Mouse (Mus musculus) brain, embryonic 14.5 days (tissue): ENCODE measurements around the gene Dock11.

ENCODE experiments used
- CTCF ChIP-seq: fragments of 200-500 bp; IDR thresholded peaks from 2 replicates; pipeline ENCODE4 v1.5.1; 2012; ENCODE audit warnings: inconsistent platforms, mild to moderate bottlenecking, moderate library complexity, borderline replicate concordance; ENCODE audit not compliant: insufficient read depth, insufficient read length; ENCODE audit errors: extremely low read depth
- POLR2A ChIP-seq: fragments of 200-500 bp; IDR thresholded peaks from 2 replicates; pipeline ENCODE4 v1.6.1; 2012; ENCODE audit warnings: mild to moderate bottlenecking, inconsistent platforms, borderline replicate concordance; ENCODE audit not compliant: poor library complexity, insufficient read depth, insufficient read length, severe bottlenecking; ENCODE audit errors: extremely low read depth

GRCm38 (mm10) chrX:35956236-35956635, 67.6 kb downstream of the Dock11 start:
- no peak for TF ChIP-seq CTCF
- TF ChIP-seq POLR2A = no peak
